13 mouse cellular contexts compared by ENCODE assay signal in genomic region chr10:76815481-76815880, GRCm38 (mm10).
DNase-seq lines count a peak whose midpoint lies in the region; ATAC-seq lines count a peak whose summit lies in the region.
"Had no signal": no experiment of that assay in that cellular context is flagged by ENCODE, and none has a peak within 500 bp of the region (broad histone marks: within the 10 kb centered on the region; RNA-seq: fewer than 3 reads in every experiment).

No protein-coding gene starts in this region.

- WGBS in hindbrain, embryonic 15.5 days, result 36% methylated on average over 4 of the region's 4 CpGs
- WGBS in hindbrain, embryonic 14.5 days, result 39% methylated on average over 4 of the region's 4 CpGs

- DNase-seq in hindbrain, embryonic 14.5 days (ENCODE audit: low spot score), result no peak
- DNase-seq in cerebellum, adult 18-20 months, result peak; percentile 64 to 72
- DNase-seq in cerebellum, postnatal 14 days, result peak; percentile 82 to 86
- peak; percentile 66 for DNase-seq in retina, embryonic 14.5 days (ENCODE audit: low spot score)
- no peak for DNase-seq in right cerebral cortex, adult 2 months (ENCODE audit: low spot score in 2 of 2)
- DNase-seq in neural tube, embryonic 10.5 days (ENCODE audit: extremely low spot score, low spot score), result no peak
- DNase-seq: heart, adult 18-20 months had no signal

- no peak overlapping the region for H3K9ac ChIP-seq in hindbrain, embryonic 15.5 days
- no peak overlapping the region for H3K9ac ChIP-seq in hindbrain, embryonic 14.5 days
- H3K9ac ChIP-seq: liver, embryonic 14.5 days; neural tube, embryonic 13.5 days had no signal

- H3K27me3 ChIP-seq in hindbrain, embryonic 15.5 days, result no peaks in the 10 kb centered on the region
- no peaks in the 10 kb centered on the region for H3K27me3 ChIP-seq in hindbrain, embryonic 14.5 days (ENCODE audit: control insufficient read depth, insufficient read depth, low read length)
- H3K27me3 ChIP-seq: forebrain, embryonic 13.5 days; neural tube, embryonic 13.5 days had no signal

- no peak overlapping the region for H3K4me2 ChIP-seq in hindbrain, embryonic 15.5 days
- no peak overlapping the region for H3K4me2 ChIP-seq in hindbrain, embryonic 14.5 days (replicated peaks)
- H3K4me2 ChIP-seq: forebrain, embryonic 13.5 days; neural tube, embryonic 13.5 days had no signal

- 0 out of 2 replicates have a peak, but pooled peaks have one; percentile 8 for ATAC-seq in hindbrain, embryonic 15.5 days (ENCODE audit: low FRiP score, low read depth)
- no peak for ATAC-seq in hindbrain, embryonic 14.5 days (ENCODE audit: low FRiP score)
- ATAC-seq: forebrain, embryonic 13.5 days had no signal

- H3K36me3 ChIP-seq in hindbrain, embryonic 15.5 days, result no peaks in the 10 kb centered on the region
- H3K36me3 ChIP-seq in hindbrain, embryonic 14.5 days (replicated peaks; ENCODE audit: control insufficient read depth, insufficient read depth), result no peaks in the 10 kb centered on the region
- H3K36me3 ChIP-seq: limb, embryonic 10.5 days; neural tube, embryonic 13.5 days had no signal

- no peak overlapping the region for H3K27ac ChIP-seq in hindbrain, embryonic 15.5 days (replicated peaks)
- H3K27ac ChIP-seq in hindbrain, embryonic 14.5 days, result no peak overlapping the region
- H3K27ac ChIP-seq: forebrain, embryonic 13.5 days; kidney, postnatal 0 days; limb, embryonic 10.5 days; liver, embryonic 14.5 days; neural tube, embryonic 13.5 days had no signal

- H3K4me3 ChIP-seq in hindbrain, embryonic 15.5 days, result no peak overlapping the region
- no peak overlapping the region for H3K4me3 ChIP-seq in hindbrain, embryonic 14.5 days (replicated peaks; ENCODE audit: low read length)
- H3K4me3 ChIP-seq: forebrain, embryonic 13.5 days; limb, embryonic 10.5 days; neural tube, embryonic 13.5 days had no signal

- peaks cover 7% of the 10 kb centered on the region for H3K4me1 ChIP-seq in hindbrain, embryonic 15.5 days (replicated peaks)
- peaks cover 15% of the 10 kb centered on the region for H3K4me1 ChIP-seq in hindbrain, embryonic 14.5 days (replicated peaks; ENCODE audit: control insufficient read depth, insufficient read depth, low read length)

- no peaks in the 10 kb centered on the region for H3K9me3 ChIP-seq in hindbrain, embryonic 15.5 days
- H3K9me3 ChIP-seq in hindbrain, embryonic 14.5 days (ENCODE audit: control insufficient read depth, low read length), result no peaks in the 10 kb centered on the region
- H3K9me3 ChIP-seq: forebrain, embryonic 13.5 days; limb, embryonic 10.5 days; neural tube, embryonic 13.5 days had no signal

Comparison
In these comparisons a context has a peak if more than half of its experiments do, and no peak if none do; other contexts are left out.
1. DNase-seq: peak in cerebellum, adult 18-20 months (2 of 2), cerebellum, postnatal 14 days (2 of 2) and retina, embryonic 14.5 days (single experiment); none in hindbrain, embryonic 14.5 days (single experiment), right cerebral cortex, adult 2 months (0 of 2) and neural tube, embryonic 10.5 days (single experiment).